Mouse (Mus musculus) megakaryocyte, embryonic 14.5 days (primary cell): Measurements from ENCODE around the gene Gzmg.

ENCODE experiments used
- FLI1 ChIP-seq: IDR thresholded peaks from 2 replicates; pipeline ENCODE4 v1.6.1; 2012; ENCODE audit warnings: low read length, inconsistent platforms, mixed read lengths
- GATA1 ChIP-seq: IDR thresholded peaks from 3 replicates; pipeline ENCODE4 v1.6.1; 2012; ENCODE audit warnings: mixed read lengths, low read length, inconsistent platforms, borderline replicate concordance

- TF ChIP-seq GATA1, result no peak
- TF ChIP-seq FLI1, result no peak
These were observed 38.9 kb downstream of the Gzmg start, which contains the start of gene Gzme for GRCm38 (mm10) chr14:56120525-56120924.
